Mouse (Mus musculus) lung, embryonic 14.5 days (tissue): ENCODE measurements around the gene Olfr1324. TPM values are rescaled to one million over a fixed set of nuclear protein-coding genes. Genes with fewer than 3 reads are reported as not detected.
"Not testable (repeated sequence)": the region's sequence is repeated elsewhere in the genome, so short reads cannot be mapped to it uniquely, and the experiment has no call there.

ENCODE experiments used
- ATAC-seq: fragments of 200-750 bp; cut with Nextera tagmentation; 2 replicates; pipeline ENCODE4 v1.8.0; 2017; ENCODE audit warnings: mild to moderate bottlenecking, moderate TSS enrichment, moderate library complexity; ENCODE audit not compliant: insufficient read depth
- DNase-seq: peaks from one replicate; pipeline ENCODE4 v3.0.0-alpha.2; 2015
- H3K27ac ChIP-seq: fragments of 300-500 bp; sonication (generic); 2 replicates; pipeline ENCODE4 v1.5.1; 2014; ENCODE audit warnings: low read depth, mild to moderate bottlenecking, moderate library complexity
- H3K27me3 ChIP-seq: fragments of 300-500 bp; sonication (generic); 2 replicates; pipeline ENCODE4 v1.6.1; 2014; ENCODE audit warnings: low read length, control low read depth; ENCODE audit not compliant: insufficient read depth
- H3K36me3 ChIP-seq: fragments of 300-500 bp; sonication (generic); 2 replicates; pipeline ENCODE4 v1.6.1; 2014; ENCODE audit warnings: control low read depth; ENCODE audit not compliant: insufficient read depth
- H3K4me1 ChIP-seq: fragments of 300-500 bp; sonication (generic); 2 replicates; pipeline ENCODE4 v1.6.1; 2014; ENCODE audit warnings: antibody characterized with exemption, control low read depth; ENCODE audit not compliant: insufficient read depth
- H3K4me2 ChIP-seq: fragments of 300-500 bp; sonication (generic); 2 replicates; pipeline ENCODE4 v1.6.1; 2014; ENCODE audit warnings: mild to moderate bottlenecking
- H3K4me3 ChIP-seq: fragments of 300-500 bp; sonication (generic); 2 replicates; pipeline ENCODE4 v1.5.1; 2014; ENCODE audit warnings: low read depth, low read length
- H3K9ac ChIP-seq: fragments of 300-500 bp; sonication (generic); 2 replicates; pipeline ENCODE4 v1.6.1; 2014
- H3K9me3 ChIP-seq: fragments of 300-500 bp; sonication (generic); 2 replicates; pipeline ENCODE4 v1.6.1; 2016; ENCODE audit warnings: low read depth, low read length, control low read depth
- CTCF ChIP-seq: IDR thresholded peaks from 2 replicates; pipeline ENCODE4 v1.5.1; 2016; ENCODE audit warnings: antibody characterized with exemption, low read depth
- WGBS: fragments of 180-500 bp; shearing (Covaris S2); extraction: QIAGEN DNeasy Blood & Tissue Kit; methylation state at CpG from one replicate; pipeline ENCODE4 v1.1.7; 2014; 5-methylcytosine and 5-hydroxymethylcytosine counted together
- polyA plus RNA-seq: library from polyadenylated mRNA; unstranded; fragments of >200 nt; fragmentation: Nextera tagmentation; extraction: Ambion mirVana; gene quantifications from 2 replicates; pipeline ENCODE4 v1.2.1, GENCODE M21; 2014

The Olfr1324 gene
- polyA plus RNA-seq, 1 experiment from 2014 or later = not detected

DNA sequence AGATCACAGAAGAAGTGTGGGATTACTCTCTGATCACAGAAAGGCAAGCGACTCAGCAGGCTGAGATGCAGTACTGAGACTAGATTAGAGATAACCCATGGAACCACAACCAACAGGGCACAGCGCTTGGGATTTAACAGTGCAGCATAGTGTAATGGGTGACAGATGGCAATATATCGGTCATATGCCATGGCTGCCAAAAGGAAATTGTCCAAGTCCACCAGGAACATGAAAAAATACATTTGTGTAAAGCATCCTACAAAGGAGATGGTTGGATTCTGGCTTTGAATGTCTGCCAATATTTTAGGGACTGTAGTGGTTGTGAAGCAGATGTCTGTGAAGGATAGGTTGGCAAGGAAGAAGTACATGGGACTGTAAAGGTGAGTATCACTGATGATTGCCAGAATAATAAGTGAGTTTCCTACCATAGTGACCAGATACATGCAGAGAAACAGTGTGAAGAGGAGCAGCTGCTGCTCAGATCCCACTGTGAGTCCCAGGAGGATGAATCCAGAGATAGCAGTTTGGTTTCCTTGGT is 2.3 kb downstream of the Olfr1324 start:
- ATAC-seq (no peak), DNase-seq (no peak)
- Histone ChIP-seq H3K9ac (no peak overlapping the region), H3K4me3 (no peak overlapping the region), H3K27me3 (no peaks in the 10 kb centered on the region), H3K36me3 (no peaks in the 10 kb centered on the region), H3K4me2 (no peak overlapping the region), H3K9me3 (no peaks in the 10 kb centered on the region), H3K4me1 (no peaks in the 10 kb centered on the region), H3K27ac (no peak overlapping the region)
- TF ChIP-seq CTCF = no peak
- 79% methylated on average over 3 of the region's 3 CpGs for WGBS

DNA sequence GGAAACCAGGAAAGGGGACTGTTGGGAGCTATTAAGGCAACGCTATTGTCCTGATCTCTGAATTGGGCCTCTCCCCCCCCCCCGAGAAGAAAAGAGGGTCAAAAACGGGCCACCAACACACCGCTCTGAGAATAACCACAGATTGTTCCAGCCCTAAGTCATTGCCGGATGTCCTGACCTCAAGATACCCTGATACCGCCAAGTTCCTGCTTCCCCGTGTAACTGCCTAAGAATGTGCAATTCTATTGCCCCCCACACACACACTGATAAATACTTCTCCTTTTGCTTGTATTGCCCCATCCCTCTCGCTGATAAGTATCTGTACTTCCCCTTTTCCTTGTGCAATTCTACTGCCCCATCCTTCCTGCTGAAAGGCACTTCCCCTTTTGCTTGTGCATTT is 17.9 kb downstream of the Olfr1324 start:
- H3K36me3 ChIP-seq, ATAC-seq, DNase-seq, H3K9me3 ChIP-seq, H3K27me3 ChIP-seq, H3K27ac ChIP-seq, H3K9ac ChIP-seq, H3K4me3 ChIP-seq, H3K4me2 ChIP-seq, H3K4me1 ChIP-seq: not testable (repeated sequence)
- 88% methylated on average over 4 of the region's 8 CpGs for WGBS

DNA sequence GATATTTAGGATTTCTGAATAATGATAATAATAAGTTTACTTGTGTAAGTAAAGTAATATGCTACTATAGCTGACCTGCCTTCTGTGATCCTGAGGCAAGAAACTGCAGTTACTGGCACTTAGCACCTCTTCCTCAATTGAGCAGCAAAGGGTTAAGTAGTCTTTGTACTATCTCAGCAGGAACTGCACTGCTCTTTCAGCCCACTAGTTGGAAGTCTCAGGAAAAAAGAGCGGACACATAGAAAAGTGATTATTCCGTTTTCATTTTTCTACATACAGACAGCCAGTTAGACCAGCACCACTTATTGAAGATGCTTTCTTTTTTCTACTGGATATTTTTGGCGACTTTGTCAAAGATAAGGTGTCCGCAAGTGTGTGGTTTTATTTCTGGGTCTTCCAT is 37.7 kb downstream of the Olfr1324 start:
- not testable (repeated sequence) for H3K27ac ChIP-seq, ATAC-seq, H3K4me3 ChIP-seq, H3K36me3 ChIP-seq, H3K4me1 ChIP-seq, H3K4me2 ChIP-seq, DNase-seq, H3K9ac ChIP-seq, H3K27me3 ChIP-seq, H3K9me3 ChIP-seq
- 67% methylated on average over 4 of the region's 4 CpGs for WGBS

DNA sequence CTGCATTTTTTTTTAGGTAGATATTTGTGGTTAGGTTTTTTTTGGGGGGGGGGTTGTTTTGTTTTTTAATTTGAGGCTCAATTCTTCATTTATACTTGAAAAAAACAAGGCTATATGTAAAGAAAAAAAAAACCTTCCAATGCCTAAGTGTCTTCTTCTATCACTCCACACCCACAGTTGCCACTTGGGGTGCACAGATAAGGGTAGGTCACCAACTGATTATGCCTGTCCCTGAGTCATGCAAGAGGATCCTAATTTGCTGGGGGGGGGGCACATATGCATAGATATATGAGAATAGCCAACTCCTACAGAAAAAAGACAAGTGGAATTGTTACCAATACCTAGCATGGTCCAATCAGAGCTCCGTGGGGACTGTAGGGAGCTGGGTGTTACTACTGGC is 53.3 kb downstream of the Olfr1324 start:
- Histone ChIP-seq H3K4me1 (no peaks in the 10 kb centered on the region), H3K36me3 (no peaks in the 10 kb centered on the region), H3K4me3 (no peak overlapping the region), H3K9me3 (no peaks in the 10 kb centered on the region), H3K27ac (no peak overlapping the region), H3K9ac (no peak overlapping the region), H3K27me3 (no peaks in the 10 kb centered on the region), H3K4me2 (no peak overlapping the region)
- WGBS = 93% methylated on average over 1 of the region's 1 CpGs
- DNase-seq (no peak), ATAC-seq (no peak)
- TF ChIP-seq CTCF = no peak
